Mouse (Mus musculus) spleen, adult 2 months (tissue): ENCODE results near the gene Plin3.

Experiments used
- CTCF ChIP-seq: fragments of 200-500 bp; IDR thresholded peaks from 2 replicates; pipeline ENCODE4 v1.5.1; 2011; ENCODE audit warnings: mild to moderate bottlenecking, inconsistent platforms; ENCODE audit not compliant: insufficient read depth, insufficient read length, insufficient replicate concordance; ENCODE audit errors: extremely low read depth
- POLR2A ChIP-seq: fragments of 200-500 bp; IDR thresholded peaks from 2 replicates; pipeline ENCODE4 v1.6.1; 2011; ENCODE audit warnings: low read depth, low read length, inconsistent platforms

DNA sequence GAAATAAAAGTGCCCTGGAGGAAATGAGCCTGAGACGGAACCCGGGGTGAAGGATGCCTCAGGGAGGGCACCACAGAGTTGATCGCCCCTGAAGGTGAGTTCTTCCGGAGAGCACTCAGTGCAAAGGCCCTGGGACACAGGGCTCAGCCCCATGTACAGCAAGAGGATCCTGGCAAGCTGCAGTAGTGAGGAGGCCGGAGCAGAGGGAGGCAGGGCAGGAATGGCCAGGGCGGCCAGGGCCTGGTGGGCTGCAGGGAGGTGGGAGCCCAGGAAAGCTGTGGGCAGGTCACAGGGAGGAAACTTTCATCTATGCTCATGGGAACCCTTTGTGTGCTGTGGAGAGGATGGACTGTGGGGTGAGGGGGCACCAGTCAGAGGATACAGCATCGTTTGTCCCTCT, 19.2 kb downstream of the Plin3 start:
- TF ChIP-seq POLR2A, result no peak
- TF ChIP-seq CTCF, result no peak
